Mouse (Mus musculus) adrenal gland, postnatal 10 days (tissue): ENCODE data around the gene Otud7b. TPM values are rescaled to one million over a fixed set of nuclear protein-coding genes. Genes with fewer than 3 reads are reported as not detected.

Experiments used
- DNase-seq: peaks from one replicate; pipeline ENCODE4 v3.0.0; 2021; ENCODE audit warnings: mixed read lengths
- total RNA-seq, 2 experiments: library from RNA; stranded (reverse); gene quantifications; 2 replicates each; pipeline ENCODE4 v1.2.3; 2021

The Otud7b gene
- total RNA-seq, 2 experiments from 2014 or later = 32.3 to 33.4 TPM

GRCm38 (mm10) chr3:96084146-96084755 lies 20.1 kb upstream of the Otud7b start:
- no peak for DNase-seq

- DNase-seq = no peak
Observed at GRCm38 (mm10) chr3:96087219-96087618, 17.1 kb upstream of the Otud7b start.

GRCm38 (mm10) chr3:96087801-96088200 lies 16.5 kb upstream of the Otud7b start:
- DNase-seq = no peak

- DNase-seq = no peak
Observed at GRCm38 (mm10) chr3:96089882-96090489, 14.3 kb upstream of the Otud7b start.

- no peak for DNase-seq
Observed at GRCm38 (mm10) chr3:96091146-96091545, 13.2 kb upstream of the Otud7b start.

GRCm38 (mm10) chr3:96091966-96092365 lies 12.4 kb upstream of the Otud7b start:
- no peak for DNase-seq

GRCm38 (mm10) chr3:96093509-96093908 lies 10.8 kb upstream of the Otud7b start:
- DNase-seq = no peak

GRCm38 (mm10) chr3:96094203-96094602 lies 10.1 kb upstream of the Otud7b start:
- no peak for DNase-seq

DNA sequence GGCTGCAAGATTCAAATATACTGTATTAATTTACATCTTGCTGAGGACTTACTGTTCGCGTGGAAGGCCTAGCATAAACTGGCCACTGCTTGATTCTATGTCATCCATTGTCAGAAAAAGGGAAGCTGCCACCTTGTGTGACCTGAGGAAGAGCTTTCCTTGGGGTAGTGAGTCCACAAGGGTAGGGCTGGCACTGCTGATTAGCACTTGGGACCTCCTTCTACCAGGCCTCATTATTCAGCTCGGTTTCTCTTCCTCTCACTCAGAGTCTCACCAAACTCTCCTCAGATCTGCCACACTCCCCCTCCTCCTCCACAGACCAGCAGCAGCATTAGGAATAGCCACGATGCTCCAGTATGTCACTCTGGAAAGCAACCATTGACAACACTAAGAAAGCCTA lies 6.2 kb upstream of the Otud7b start:
- no peak for DNase-seq

DNA sequence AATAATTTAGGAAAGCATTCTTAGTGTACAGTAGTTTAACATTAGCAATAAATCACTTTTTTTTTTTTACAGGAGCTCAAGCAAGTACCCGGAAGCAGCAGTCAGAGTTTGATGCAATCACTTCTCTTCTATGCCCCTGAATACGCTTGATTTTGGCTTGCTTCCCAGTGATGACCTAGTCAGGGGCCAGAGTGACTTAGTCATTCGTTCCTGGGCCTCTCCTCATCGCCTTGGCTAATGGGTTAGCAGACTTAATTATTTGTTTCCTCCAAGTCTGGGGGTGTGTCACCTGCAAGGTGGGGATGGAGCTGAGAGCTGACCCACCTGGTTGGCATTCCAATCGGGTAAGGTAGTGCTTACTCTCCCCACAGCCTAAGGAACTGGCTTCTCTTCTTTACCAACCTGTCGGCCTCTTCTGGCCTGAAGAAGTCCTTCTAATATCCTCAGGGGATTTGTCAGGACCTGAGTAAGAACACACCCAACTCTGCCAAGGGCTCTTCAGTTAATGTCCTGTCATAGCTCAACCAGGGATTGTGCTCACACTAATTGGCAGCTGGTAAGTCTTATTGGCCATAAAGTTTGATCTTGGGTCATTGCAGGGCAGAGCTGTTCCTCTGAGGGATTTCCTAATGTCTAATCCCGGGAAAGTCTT lies 5.6 kb upstream of the Otud7b start:
- peak; percentile 83 for DNase-seq

DNA sequence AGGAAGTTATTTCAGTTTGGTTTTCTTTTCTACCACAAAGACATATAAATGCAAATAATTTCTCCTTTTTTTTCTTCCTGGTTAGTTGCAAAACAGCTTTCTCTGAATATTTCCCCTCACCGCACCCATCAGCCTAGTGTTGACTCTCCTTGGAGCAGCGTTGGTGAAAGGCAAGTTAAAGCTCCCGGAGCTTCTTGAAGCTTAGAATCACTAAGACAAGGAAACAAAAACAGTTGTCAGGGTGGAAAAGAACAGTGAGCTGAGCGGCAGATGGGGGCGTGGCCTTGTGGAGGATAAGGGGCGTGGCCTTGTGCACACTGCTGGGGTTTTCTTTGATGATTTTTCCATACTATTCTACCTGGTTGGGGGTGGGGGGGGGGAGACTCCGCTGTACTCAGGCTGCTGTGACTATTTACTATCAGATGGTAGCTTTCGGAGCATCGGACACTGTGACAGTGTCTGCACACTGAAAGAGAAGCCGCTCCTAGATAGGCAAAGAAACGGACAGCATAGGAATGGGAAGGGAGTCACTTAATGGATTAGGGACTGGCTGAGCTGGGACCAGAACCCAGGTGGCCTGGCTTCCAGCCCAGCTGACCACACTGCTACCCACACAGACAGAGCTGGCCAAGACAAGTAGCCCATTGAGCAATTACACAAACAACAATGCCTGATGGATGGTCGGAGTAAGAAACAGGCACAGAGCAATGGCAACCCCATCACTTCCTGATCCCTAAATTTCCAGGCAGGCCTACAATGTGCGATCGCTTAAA lies 2.0 kb upstream of the Otud7b start:
- DNase-seq = peak; percentile 71

DNA sequence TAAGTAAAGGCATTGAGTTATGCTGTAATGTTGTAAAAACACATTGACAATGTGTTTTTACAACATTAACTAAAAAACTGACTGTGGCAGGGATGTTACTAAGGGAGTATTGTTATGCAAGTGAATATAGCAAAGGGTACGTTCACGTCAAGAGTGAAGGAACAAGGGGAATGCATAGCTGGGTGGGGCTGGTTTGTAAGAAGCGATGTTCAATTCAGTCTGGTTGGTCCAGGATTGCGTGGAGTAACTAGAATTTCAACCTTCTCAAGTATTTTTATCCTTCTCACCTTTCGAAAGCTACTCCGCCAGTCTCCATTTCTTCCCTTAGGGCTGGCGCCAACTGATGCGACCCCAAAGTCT lies 446 bp upstream of the Otud7b start:
- no peak for DNase-seq

DNA sequence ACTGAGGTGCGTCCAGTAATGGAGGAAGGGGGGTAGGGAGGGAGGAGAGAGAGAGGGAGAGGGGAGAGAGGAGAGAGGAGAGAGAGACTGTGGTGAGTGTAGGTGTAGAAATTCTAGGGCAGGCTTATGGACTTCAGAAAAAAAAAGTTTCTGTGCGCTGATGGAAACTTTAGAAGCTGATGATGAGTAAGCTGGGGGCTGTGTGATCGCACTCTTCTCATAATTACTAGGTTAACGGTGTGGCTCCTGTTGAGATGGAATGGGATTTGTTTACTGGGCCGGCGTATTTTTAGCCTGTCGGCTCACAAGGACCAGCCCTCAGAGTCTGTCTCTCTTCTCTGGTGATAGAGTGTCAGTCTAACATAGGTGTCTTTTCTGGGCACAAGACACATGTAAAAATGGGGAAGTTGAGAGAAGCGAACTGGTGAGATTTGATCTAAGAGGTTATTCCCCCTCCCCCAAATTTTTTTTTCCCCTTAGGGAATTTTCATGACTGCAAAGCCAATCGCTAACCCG lies 963 bp downstream of the Otud7b start:
- DNase-seq = no peak

GRCm38 (mm10) chr3:96106151-96106550 lies 1.8 kb downstream of the Otud7b start:
- DNase-seq = no peak

GRCm38 (mm10) chr3:96108315-96108714 lies 4.0 kb downstream of the Otud7b start:
- DNase-seq = no peak

DNA sequence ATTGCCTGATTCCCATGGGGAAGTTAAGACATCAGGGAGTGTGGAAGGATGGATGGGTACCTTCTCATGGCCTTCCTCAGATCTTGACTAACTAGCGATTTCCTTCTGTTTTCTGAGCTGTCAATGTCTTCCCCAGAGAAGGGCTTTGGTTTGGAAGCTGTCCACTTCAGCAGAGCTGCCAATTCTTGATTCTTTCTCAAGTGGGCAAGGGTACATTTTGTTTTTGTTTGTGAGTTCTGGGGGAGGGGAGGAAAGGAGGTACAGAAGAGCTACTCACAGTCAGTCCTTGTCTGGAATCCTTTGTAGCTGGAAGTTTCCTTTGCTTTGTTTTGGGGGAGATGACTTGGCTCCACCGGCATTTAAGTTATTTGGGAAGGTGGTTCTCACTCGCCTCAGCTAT lies 8.9 kb downstream of the Otud7b start:
- DNase-seq = no peak

GRCm38 (mm10) chr3:96118142-96118541 lies 13.8 kb downstream of the Otud7b start:
- DNase-seq = no peak

DNA sequence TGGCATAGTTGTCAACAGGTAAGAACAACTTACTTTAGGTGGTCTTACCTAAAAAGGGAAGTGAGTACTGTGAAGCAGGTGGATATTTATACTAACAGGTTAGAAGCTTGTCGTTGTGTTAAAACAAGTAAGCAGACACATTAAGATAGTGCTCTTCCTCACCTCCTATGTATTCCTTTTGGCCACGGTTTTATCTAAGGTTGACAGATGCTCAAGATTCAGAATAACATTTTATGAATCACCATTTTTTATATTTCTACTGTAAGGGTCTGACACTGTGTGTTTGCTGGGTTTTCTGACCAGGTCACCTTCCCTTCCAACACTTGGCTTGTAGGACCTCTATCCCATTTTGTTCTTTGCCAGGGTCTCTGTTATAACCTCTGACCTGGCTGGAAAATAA lies 14.4 kb downstream of the Otud7b start:
- no peak for DNase-seq

GRCm38 (mm10) chr3:96124235-96124634 lies 19.9 kb downstream of the Otud7b start:
- no peak for DNase-seq

- DNase-seq = no peak
Observed at GRCm38 (mm10) chr3:96128128-96128527, 23.8 kb downstream of the Otud7b start.

DNA sequence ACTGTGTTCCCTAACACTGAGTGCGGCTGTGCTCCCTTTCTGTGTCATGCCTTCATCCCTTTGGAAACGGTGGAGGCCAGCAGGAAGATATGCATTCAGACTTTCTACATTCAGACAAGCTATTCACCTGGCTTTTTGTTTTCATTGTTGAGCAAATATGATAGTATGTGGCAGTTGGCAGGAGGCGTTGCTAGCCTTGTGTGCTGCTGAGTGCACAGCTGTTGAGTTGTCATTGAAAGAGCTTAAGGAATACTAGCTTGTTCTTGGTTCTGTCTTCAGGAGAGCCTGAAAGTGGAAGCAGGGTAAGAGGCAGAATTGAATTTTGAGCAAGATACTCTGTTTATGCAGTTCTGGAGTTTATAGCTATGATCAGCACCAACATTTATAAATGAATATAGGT lies 28.2 kb downstream of the Otud7b start:
- no peak for DNase-seq

- DNase-seq = no peak
Observed at GRCm38 (mm10) chr3:96133327-96133905, 29.1 kb downstream of the Otud7b start.

- peak; percentile 60 for DNase-seq
Observed at GRCm38 (mm10) chr3:96135011-96135410, 30.7 kb downstream of the Otud7b start.
